Mouse (Mus musculus): ENCODE measurements around the gene Vmn2r74.

Gene Vmn2r74

GRCm38 (mm10) chr7:85961529-85961928 is at the start of gene Vmn2r74:
TSS of gene Vmn2r74 (minus strand) at chr7:85961629.

GRCm38 (mm10) chr7:86007533-86007932 is 46.1 kb upstream of the Vmn2r74 start:
- WGBS = 90% methylated on average over 2 of the region's 2 CpGs
